22 mouse cellular contexts compared by ENCODE assay signal in genomic region chr2:169743910-169744309, GRCm38 (mm10).
DNase-seq lines count a peak whose midpoint lies in the region; ATAC-seq and TF ChIP-seq lines count a peak whose summit lies in the region.
"Had no signal": no experiment of that assay in that cellular context is flagged by ENCODE, and none has a peak within 500 bp of the region (broad histone marks: within the 10 kb centered on the region; RNA-seq: fewer than 3 reads in every experiment).

No protein-coding gene starts in this region.

- no peak overlapping the region for H3K4me2 ChIP-seq in intestine, embryonic 15.5 days (replicated peaks)
- H3K4me2 ChIP-seq in intestine, embryonic 16.5 days (ENCODE audit: low read depth, low read length), result no peak overlapping the region
- H3K4me2 ChIP-seq in liver, embryonic 11.5 days, result no peak overlapping the region
- H3K4me2 ChIP-seq in liver, embryonic 16.5 days (ENCODE audit: low read depth, low read length), result no peak overlapping the region
- 0 out of 2 replicates have a peak overlapping the region, but pooled peaks have one; percentile 18 for H3K4me2 ChIP-seq in liver, postnatal 0 days (ENCODE audit: low read depth, low read length)
- no peak overlapping the region for H3K4me2 ChIP-seq in liver, embryonic 12.5 days

- 0 out of 2 replicates have a peak, but pooled peaks have one; percentile 10 for TF ChIP-seq EP300 in liver, postnatal 0 days (IDR thresholded peaks at IDR 0.05; ENCODE audit: low read depth)

- 40% methylated on average over 4 of the region's 4 CpGs for WGBS in intestine, embryonic 15.5 days
- 41% methylated on average over 4 of the region's 4 CpGs for WGBS in intestine, embryonic 16.5 days
- WGBS in liver, adult 2 months, result 22% methylated on average over 4 of the region's 4 CpGs
- WGBS in liver, embryonic 11.5 days, result 59% methylated on average over 4 of the region's 4 CpGs
- 46% methylated on average over 4 of the region's 4 CpGs for WGBS in liver, embryonic 16.5 days (ENCODE audit: insufficient replicate concordance)
- WGBS in liver, postnatal 0 days (ENCODE audit: insufficient replicate concordance), result 47% methylated on average over 4 of the region's 4 CpGs
- WGBS in liver, embryonic 12.5 days (ENCODE audit: insufficient replicate concordance), result 57% methylated on average over 4 of the region's 4 CpGs

- peak; percentile 86 for DNase-seq in liver, adult 2 months (ENCODE audit: extremely low read depth, low read depth, low spot score)
- no peak for DNase-seq in liver, embryonic 11.5 days (ENCODE audit: low spot score)
- DNase-seq in liver, result no peak
- no peak for DNase-seq in liver, postnatal 0 days
- DNase-seq: adrenal gland, adult 2 months; adrenal gland, adult 8-10 months; adrenal gland, postnatal 10 days; adrenal gland, postnatal 14 days; adrenal gland, postnatal 25 days; adrenal gland, postnatal 36 days; B cell, adult 2 months; cerebellum, adult 11 months; cerebellum, adult 11-12 months had no signal

- no peaks in the 10 kb centered on the region for H3K9me3 ChIP-seq in intestine, embryonic 15.5 days
- peaks cover 3% of the 10 kb centered on the region; the same call in 1 of the 2 replicates for H3K9me3 ChIP-seq in intestine, embryonic 16.5 days (ENCODE audit: control insufficient read depth, low read length)
- 0 out of 2 replicates have a peak, but pooled peaks cover 3% of the 10 kb centered on the region for H3K9me3 ChIP-seq in liver, embryonic 11.5 days (ENCODE audit: control insufficient read depth, low read length)
- no peaks in the 10 kb centered on the region for H3K9me3 ChIP-seq in liver, embryonic 16.5 days (replicated peaks; ENCODE audit: control insufficient read depth, low read length)
- H3K9me3 ChIP-seq in liver, postnatal 0 days (ENCODE audit: low read length), result no peaks in the 10 kb centered on the region
- H3K9me3 ChIP-seq in liver, embryonic 12.5 days (replicated peaks), result no peaks in the 10 kb centered on the region

- ATAC-seq in intestine, embryonic 15.5 days, result no peak
- ATAC-seq in intestine, embryonic 16.5 days, result no peak
- ATAC-seq in liver, embryonic 11.5 days (replicated peaks; ENCODE audit: low FRiP score), result no peak
- peak; percentile 62 for ATAC-seq in liver, embryonic 16.5 days (ENCODE audit: low read depth)
- ATAC-seq in liver, postnatal 0 days, result peak; percentile 72
- no peak for ATAC-seq in liver, embryonic 12.5 days
- ATAC-seq: activated CD4-positive, CD25-positive, alpha-beta regulatory T cell, adult 4 months; CD4-positive, CD25-positive, alpha-beta regulatory T cell, adult 4 months; Patski had no signal

- no peak for TF ChIP-seq CTCF in liver, adult 2 months (IDR thresholded peaks at IDR 0.05; ENCODE audit: low read depth, low read length)
- no peak for TF ChIP-seq CTCF in liver, postnatal 0 days (IDR thresholded peaks at IDR 0.05; ENCODE audit: low read depth)

- no peak overlapping the region for H3K4me3 ChIP-seq in intestine, embryonic 15.5 days (replicated peaks)
- H3K4me3 ChIP-seq in intestine, embryonic 16.5 days (ENCODE audit: low read length), result no peak overlapping the region
- H3K4me3 ChIP-seq in liver, adult 2 months (ENCODE audit: insufficient read depth, low read depth, low read length), result no peak overlapping the region
- H3K4me3 ChIP-seq in liver, embryonic 11.5 days (ENCODE audit: low read depth, low read length), result no peak overlapping the region
- H3K4me3 ChIP-seq in liver, embryonic 16.5 days (ENCODE audit: low read depth, low read length), result no peak overlapping the region
- no peak overlapping the region for H3K4me3 ChIP-seq in liver, postnatal 0 days (ENCODE audit: low read depth, low read length)
- H3K4me3 ChIP-seq in liver, embryonic 12.5 days, result no peak overlapping the region

- no peaks in the 10 kb centered on the region for H3K27me3 ChIP-seq in intestine, embryonic 15.5 days (replicated peaks)
- H3K27me3 ChIP-seq in intestine, embryonic 16.5 days (replicated peaks; ENCODE audit: control insufficient read depth, insufficient read depth, low read length), result no peaks in the 10 kb centered on the region
- H3K27me3 ChIP-seq in liver, adult 2 months (ENCODE audit: control insufficient read depth, insufficient read depth, low read length), result no peaks in the 10 kb centered on the region
- no peaks in the 10 kb centered on the region for H3K27me3 ChIP-seq in liver, embryonic 11.5 days (replicated peaks; ENCODE audit: control insufficient read depth, insufficient read depth, low read length)
- H3K27me3 ChIP-seq in liver, embryonic 16.5 days (ENCODE audit: control insufficient read depth, insufficient read depth, low read depth, low read length), result no peaks in the 10 kb centered on the region
- H3K27me3 ChIP-seq in liver, postnatal 0 days (ENCODE audit: insufficient read depth, low read length), result no peaks in the 10 kb centered on the region
- H3K27me3 ChIP-seq in liver, embryonic 12.5 days (replicated peaks), result no peaks in the 10 kb centered on the region
- H3K27me3 ChIP-seq: CH12.LX, Patski had no signal

- 0 out of 2 replicates have a peak overlapping the region, but pooled peaks have one; percentile 32 for H3K27ac ChIP-seq in intestine, embryonic 15.5 days
- no peak overlapping the region for H3K27ac ChIP-seq in intestine, embryonic 16.5 days (ENCODE audit: low read length)
- no peak overlapping the region for H3K27ac ChIP-seq in liver, adult 2 months (replicated peaks; ENCODE audit: insufficient read depth, low read depth, low read length)
- no peak overlapping the region for H3K27ac ChIP-seq in liver, embryonic 11.5 days (ENCODE audit: low read depth, low read length)
- H3K27ac ChIP-seq in liver, embryonic 16.5 days (ENCODE audit: low read length), result no peak overlapping the region
- no peak overlapping the region for H3K27ac ChIP-seq in liver, postnatal 0 days (ENCODE audit: low read depth)
- H3K27ac ChIP-seq in liver, embryonic 12.5 days, result no peak overlapping the region

- peaks cover 6% of the 10 kb centered on the region; the same call in 1 of the 2 replicates for H3K79me2 ChIP-seq in liver, adult 2 months (ENCODE audit: control insufficient read depth, insufficient read depth, low read length)

- peaks cover 6% of the 10 kb centered on the region for H3K4me1 ChIP-seq in intestine, embryonic 15.5 days (replicated peaks)
- H3K4me1 ChIP-seq in intestine, embryonic 16.5 days (ENCODE audit: control insufficient read depth, insufficient read depth, low read length), result peaks cover 4% of the 10 kb centered on the region; the same call in 1 of the 2 replicates
- H3K4me1 ChIP-seq in liver, adult 2 months (ENCODE audit: control insufficient read depth, insufficient read depth, low read length), result peaks cover 9% of the 10 kb centered on the region
- peaks cover 4% of the 10 kb centered on the region; the same call in 1 of the 2 replicates for H3K4me1 ChIP-seq in liver, embryonic 11.5 days (replicated peaks; ENCODE audit: control insufficient read depth, insufficient read depth, low read length)
- H3K4me1 ChIP-seq in liver, embryonic 16.5 days (ENCODE audit: control insufficient read depth, low read depth, low read length), result no peaks in the 10 kb centered on the region; the same call in 1 of the 2 replicates
- H3K4me1 ChIP-seq in liver, postnatal 0 days (ENCODE audit: insufficient read depth), result peaks cover 5% of the 10 kb centered on the region; the same call in 1 of the 2 replicates
- H3K4me1 ChIP-seq in liver, embryonic 12.5 days, result peaks cover 11% of the 10 kb centered on the region

- H3K36me3 ChIP-seq in intestine, embryonic 15.5 days, result no peaks in the 10 kb centered on the region
- no peaks in the 10 kb centered on the region; the same call in 1 of the 2 replicates for H3K36me3 ChIP-seq in intestine, embryonic 16.5 days (ENCODE audit: control insufficient read depth, insufficient read depth, low read length)
- no peaks in the 10 kb centered on the region for H3K36me3 ChIP-seq in liver, adult 2 months (ENCODE audit: control insufficient read depth, insufficient read depth, low read length)
- no peaks in the 10 kb centered on the region for H3K36me3 ChIP-seq in liver, embryonic 11.5 days (ENCODE audit: control insufficient read depth, insufficient read depth, low read length)
- H3K36me3 ChIP-seq in liver, embryonic 16.5 days (ENCODE audit: control insufficient read depth, insufficient read depth), result no peaks in the 10 kb centered on the region
- H3K36me3 ChIP-seq in liver, postnatal 0 days (replicated peaks; ENCODE audit: insufficient read depth, low read length), result no peaks in the 10 kb centered on the region
- no peaks in the 10 kb centered on the region for H3K36me3 ChIP-seq in liver, embryonic 12.5 days
- H3K36me3 ChIP-seq: G1E had no signal

- no peak overlapping the region for H3K9ac ChIP-seq in intestine, embryonic 15.5 days
- no peak overlapping the region for H3K9ac ChIP-seq in intestine, embryonic 16.5 days (ENCODE audit: low read depth, low read length)
- H3K9ac ChIP-seq in liver, adult 2 months (ENCODE audit: low read depth, low read length), result no peak overlapping the region
- H3K9ac ChIP-seq in liver, embryonic 11.5 days (ENCODE audit: low read depth, low read length), result no peak overlapping the region
- H3K9ac ChIP-seq in liver, embryonic 16.5 days (ENCODE audit: low read depth, low read length), result no peak overlapping the region
- no peak overlapping the region for H3K9ac ChIP-seq in liver, postnatal 0 days (replicated peaks)
- no peak overlapping the region for H3K9ac ChIP-seq in liver, embryonic 12.5 days

- no peak for TF ChIP-seq POLR2A in liver, adult 2 months (IDR thresholded peaks at IDR 0.05; ENCODE audit: extremely low read depth, insufficient read depth, low read length)

Comparison
In these comparisons a context has a peak if more than half of its experiments do, and no peak if none do; other contexts are left out.
1. ATAC-seq: peak in liver, embryonic 16.5 days (single experiment) and liver, postnatal 0 days (single experiment); none in intestine, embryonic 15.5 days (single experiment), intestine, embryonic 16.5 days (single experiment), liver, embryonic 11.5 days (single experiment) and liver, embryonic 12.5 days (single experiment).